Mouse (Mus musculus): ENCODE results near the gene Lsm7. TPM values are rescaled to one million over a fixed set of nuclear protein-coding genes. Genes with fewer than 3 reads are reported as not detected.

Lsm7 gene
- polyA plus RNA-seq, 1 experiment = 242 TPM

GRCm38 (mm10) chr10:80862305-80862704 lies 7.3 kb upstream of the Lsm7 start:
- TF ChIP-seq CTCF (IDR thresholded peaks at IDR 0.05; ENCODE audit: borderline replicate concordance, control insufficient read depth, extremely low read depth, insufficient read depth, low read length, poor library complexity) (no peak), POLR2A (IDR thresholded peaks at IDR 0.05; ENCODE audit: control insufficient read depth, extremely low read depth, insufficient read depth, low read length, poor library complexity) (no peak)
- Histone ChIP-seq H3K27ac (ENCODE audit: control insufficient read depth, insufficient read depth, low read length) (no peak overlapping the region), H3K4me1 (replicated peaks; ENCODE audit: control insufficient read depth, insufficient read depth, low read length) (no peaks in the 10 kb centered on the region), H3K27me3 (ENCODE audit: control insufficient read depth, insufficient read depth, low read length) (no peaks in the 10 kb centered on the region), H3K4me3 (ENCODE audit: control insufficient read depth, insufficient read depth, low read length) (no peak overlapping the region), H3K36me3 (ENCODE audit: control insufficient read depth, insufficient read depth, low read length) (no peaks in the 10 kb centered on the region)
- 98% methylated on average over 5 of the region's 5 CpGs for WGBS
- no peak for DNase-seq

- Histone ChIP-seq H3K27me3 (ENCODE audit: control insufficient read depth, insufficient read depth, low read length) (no peaks in the 10 kb centered on the region), H3K27ac (ENCODE audit: control insufficient read depth, insufficient read depth, low read length) (no peak overlapping the region), H3K4me3 (ENCODE audit: control insufficient read depth, insufficient read depth, low read length) (no peak overlapping the region), H3K4me1 (replicated peaks; ENCODE audit: control insufficient read depth, insufficient read depth, low read length) (peaks cover 20% of the 10 kb centered on the region), H3K36me3 (ENCODE audit: control insufficient read depth, insufficient read depth, low read length) (no peaks in the 10 kb centered on the region)
- 96% methylated on average over 7 of the region's 7 CpGs for WGBS
- DNase-seq = no peak
- no peak for TF ChIP-seq CTCF (IDR thresholded peaks at IDR 0.05; ENCODE audit: borderline replicate concordance, control insufficient read depth, extremely low read depth, insufficient read depth, low read length, poor library complexity)
- TF ChIP-seq POLR2A (IDR thresholded peaks at IDR 0.05; ENCODE audit: control insufficient read depth, extremely low read depth, insufficient read depth, low read length, poor library complexity) = no peak
These were observed 3.4 kb upstream of the Lsm7 start for GRCm38 (mm10) chr10:80858350-80858935.

- Histone ChIP-seq H3K4me1 (replicated peaks; ENCODE audit: control insufficient read depth, insufficient read depth, low read length) (peaks cover 20% of the 10 kb centered on the region), H3K36me3 (ENCODE audit: control insufficient read depth, insufficient read depth, low read length) (no peaks in the 10 kb centered on the region)
- WGBS = 90% methylated on average over 3 of the region's 3 CpGs
These were observed 2.8 kb upstream of the Lsm7 start for GRCm38 (mm10) chr10:80857848-80858247.

GRCm38 (mm10) chr10:80857386-80857785 lies 2.4 kb upstream of the Lsm7 start:
- no peak overlapping the region for H3K4me3 ChIP-seq (ENCODE audit: control insufficient read depth, insufficient read depth, low read length)
- no peak overlapping the region for H3K27ac ChIP-seq (ENCODE audit: control insufficient read depth, insufficient read depth, low read length)
- no peaks in the 10 kb centered on the region for H3K36me3 ChIP-seq (ENCODE audit: control insufficient read depth, insufficient read depth, low read length)
- 62% methylated on average over 8 of the region's 8 CpGs for WGBS
- TF ChIP-seq CTCF (IDR thresholded peaks at IDR 0.05; ENCODE audit: borderline replicate concordance, control insufficient read depth, extremely low read depth, insufficient read depth, low read length, poor library complexity) (no peak), POLR2A (IDR thresholded peaks at IDR 0.05; ENCODE audit: control insufficient read depth, extremely low read depth, insufficient read depth, low read length, poor library complexity) (no peak)
- DNase-seq = no peak
- H3K27me3 ChIP-seq (ENCODE audit: control insufficient read depth, insufficient read depth, low read length) = no peaks in the 10 kb centered on the region
- peaks cover 20% of the 10 kb centered on the region for H3K4me1 ChIP-seq (replicated peaks; ENCODE audit: control insufficient read depth, insufficient read depth, low read length)

More at GRCm38 (mm10) chr10:80857848-80858247, 2.8 kb upstream of the Lsm7 start:
- Histone ChIP-seq H3K4me3 (ENCODE audit: control insufficient read depth, insufficient read depth, low read length) (no peak overlapping the region), H3K27ac (ENCODE audit: control insufficient read depth, insufficient read depth, low read length) (no peak overlapping the region), H3K27me3 (ENCODE audit: control insufficient read depth, insufficient read depth, low read length) (no peaks in the 10 kb centered on the region)
- TF ChIP-seq CTCF (IDR thresholded peaks at IDR 0.05; ENCODE audit: borderline replicate concordance, control insufficient read depth, extremely low read depth, insufficient read depth, low read length, poor library complexity) = no peak
- no peak for TF ChIP-seq POLR2A (IDR thresholded peaks at IDR 0.05; ENCODE audit: control insufficient read depth, extremely low read depth, insufficient read depth, low read length, poor library complexity)
- DNase-seq = no peak

- Histone ChIP-seq H3K27ac (ENCODE audit: control insufficient read depth, insufficient read depth, low read length) (no peak overlapping the region), H3K4me1 (replicated peaks; ENCODE audit: control insufficient read depth, insufficient read depth, low read length) (peaks cover 20% of the 10 kb centered on the region), H3K4me3 (ENCODE audit: control insufficient read depth, insufficient read depth, low read length) (no peak overlapping the region), H3K36me3 (ENCODE audit: control insufficient read depth, insufficient read depth, low read length) (no peaks in the 10 kb centered on the region), H3K27me3 (ENCODE audit: control insufficient read depth, insufficient read depth, low read length) (no peaks in the 10 kb centered on the region)
- WGBS = 84% methylated on average over 5 of the region's 5 CpGs
- no peak for TF ChIP-seq POLR2A (IDR thresholded peaks at IDR 0.05; ENCODE audit: control insufficient read depth, extremely low read depth, insufficient read depth, low read length, poor library complexity)
- no peak for TF ChIP-seq CTCF (IDR thresholded peaks at IDR 0.05; ENCODE audit: borderline replicate concordance, control insufficient read depth, extremely low read depth, insufficient read depth, low read length, poor library complexity)
- DNase-seq = no peak
These were observed 1.9 kb upstream of the Lsm7 start for GRCm38 (mm10) chr10:80856908-80857307.

- no peak overlapping the region for H3K4me3 ChIP-seq (ENCODE audit: control insufficient read depth, insufficient read depth, low read length)
- H3K36me3 ChIP-seq (ENCODE audit: control insufficient read depth, insufficient read depth, low read length) = no peaks in the 10 kb centered on the region
- H3K4me1 ChIP-seq (replicated peaks; ENCODE audit: control insufficient read depth, insufficient read depth, low read length) = peaks cover 20% of the 10 kb centered on the region
- H3K27me3 ChIP-seq (ENCODE audit: control insufficient read depth, insufficient read depth, low read length) = no peaks in the 10 kb centered on the region
- 25% methylated on average over 3 of the region's 3 CpGs for WGBS
- no peak overlapping the region for H3K27ac ChIP-seq (ENCODE audit: control insufficient read depth, insufficient read depth, low read length)
- no peak for DNase-seq
- TF ChIP-seq CTCF (IDR thresholded peaks at IDR 0.05; ENCODE audit: borderline replicate concordance, control insufficient read depth, extremely low read depth, insufficient read depth, low read length, poor library complexity) = no peak
- no peak for TF ChIP-seq POLR2A (IDR thresholded peaks at IDR 0.05; ENCODE audit: control insufficient read depth, extremely low read depth, insufficient read depth, low read length, poor library complexity)
These were observed 1.3 kb upstream of the Lsm7 start for GRCm38 (mm10) chr10:80856267-80856666.

- Histone ChIP-seq H3K36me3 (ENCODE audit: control insufficient read depth, insufficient read depth, low read length) (no peaks in the 10 kb centered on the region), H3K27ac (ENCODE audit: control insufficient read depth, insufficient read depth, low read length) (no peak overlapping the region), H3K27me3 (ENCODE audit: control insufficient read depth, insufficient read depth, low read length) (no peaks in the 10 kb centered on the region), H3K4me3 (ENCODE audit: control insufficient read depth, insufficient read depth, low read length) (peak overlapping the region; percentile 74), H3K4me1 (replicated peaks; ENCODE audit: control insufficient read depth, insufficient read depth, low read length) (peaks cover 20% of the 10 kb centered on the region)
- no peak for TF ChIP-seq POLR2A (IDR thresholded peaks at IDR 0.05; ENCODE audit: control insufficient read depth, extremely low read depth, insufficient read depth, low read length, poor library complexity)
- no peak for DNase-seq
- 37% methylated on average over 11 of the region's 11 CpGs for WGBS
These were observed 702 bp upstream of the Lsm7 start for GRCm38 (mm10) chr10:80855749-80856073.
